Mouse (Mus musculus) ES-E14 (cell line): ENCODE results near the gene Nkx6-2. TPM values are rescaled to one million over a fixed set of nuclear protein-coding genes. Genes with fewer than 3 reads are reported as not detected.

Experiments used
- DNase-seq: peaks from one replicate; pipeline ENCODE4 v3.0.0-alpha.2; 2013; ENCODE audit warnings: low read depth, low spot score
- H3K27ac ChIP-seq: 2 replicates; pipeline ENCODE4 v1.5.1; 2012; ENCODE audit warnings: low read depth, mild to moderate bottlenecking, low read length, moderate library complexity, mixed read lengths; ENCODE audit not compliant: poor library complexity, insufficient read depth, severe bottlenecking
- H3K36me3 ChIP-seq: 2 replicates; pipeline ENCODE4 v1.6.1; 2012; ENCODE audit warnings: mild to moderate bottlenecking, low read length, moderate library complexity, mixed read lengths; ENCODE audit not compliant: control insufficient read depth, poor library complexity, insufficient read depth, severe bottlenecking
- H3K4me1 ChIP-seq, 2 experiments: fragments of 150-350 bp in 1 of 2; sonication (generic) in 1 of 2; 2 replicates each; pipeline ENCODE4 v1.6.1; 2012; ENCODE audit warnings: low read length in 2 of 2, mild to moderate bottlenecking in 1 of 2, mixed read lengths in 1 of 2; ENCODE audit not compliant: control insufficient read depth in 2 of 2, insufficient read depth in 2 of 2, poor library complexity in 1 of 2
- H3K4me3 ChIP-seq, 2 experiments: fragments of 150-350 bp in 1 of 2; sonication (generic) in 1 of 2; 2 replicates each; pipeline ENCODE4 v1.5.1; 2012; ENCODE audit warnings: low read length in 2 of 2, low read depth in 1 of 2, mild to moderate bottlenecking in 1 of 2, mixed read lengths in 1 of 2; ENCODE audit not compliant: insufficient read depth in 1 of 2, poor library complexity in 1 of 2, severe bottlenecking in 1 of 2
- H3K9ac ChIP-seq: 2 replicates; pipeline ENCODE4 v1.6.1; 2012; ENCODE audit warnings: low read depth, mild to moderate bottlenecking, low read length, mixed read lengths; ENCODE audit not compliant: poor library complexity, insufficient read depth, severe bottlenecking
- H3K9me3 ChIP-seq: fragments of 150-350 bp; sonication (generic); 2 replicates; pipeline ENCODE4 v1.6.1; 2012; ENCODE audit warnings: low read depth, mild to moderate bottlenecking, low read length; ENCODE audit not compliant: control insufficient read depth, insufficient read depth
- CHD2 ChIP-seq: IDR thresholded peaks from 2 replicates; pipeline ENCODE4 v1.6.1; 2014; ENCODE audit warnings: mild to moderate bottlenecking, low read depth, low read length, inconsistent platforms
- HCFC1 ChIP-seq: IDR thresholded peaks from 2 replicates; pipeline ENCODE4 v1.6.1; 2012; ENCODE audit warnings: low read length, inconsistent platforms, borderline replicate concordance; ENCODE audit not compliant: insufficient read depth
- MAFK ChIP-seq: IDR thresholded peaks from 2 replicates; pipeline ENCODE4 v1.6.1; 2014; ENCODE audit warnings: mild to moderate bottlenecking, low read depth, low read length, inconsistent platforms; ENCODE audit not compliant: insufficient read depth
- ZC3H11A ChIP-seq: IDR thresholded peaks from 2 replicates; pipeline ENCODE4 v1.6.1; 2012; ENCODE audit warnings: low read depth, mild to moderate bottlenecking, inconsistent platforms, low read length, borderline replicate concordance
- ZNF384 ChIP-seq: IDR thresholded peaks from 2 replicates; pipeline ENCODE4 v1.6.1; 2012; ENCODE audit warnings: low read depth, low read length, inconsistent platforms
- in situ Hi-C, 2 experiments: fragments of 600-800 bp; cut with MboI; formaldehyde crosslinking; loops; one replicate each; pipeline ENCODE4 v1.15.1; 2025; ENCODE audit warnings: low sequenced_read_pairs in 2 of 2, inconsistent platforms in 1 of 2; ENCODE audit not compliant: unreplicated experiment in 2 of 2
- total RNA-seq: library from RNA; depleted of rRNA; stranded (reverse); fragments of 300-350 nt; gene quantifications from 2 replicates; pipeline ENCODE4 v1.2.3, GENCODE M21; 2012

Nkx6-2 gene
- total RNA-seq, 1 experiment, result 2.1 TPM

- TF ChIP-seq CHD2 (no peak), ZNF384 (no peak), ZC3H11A (no peak), HCFC1 (no peak), MAFK (no peak)
- H3K9me3 ChIP-seq, result no peaks in the 10 kb centered on the region
- no peak for DNase-seq
- peaks cover 0 to 13% of the 10 kb centered on the region in 2 experiments; a peak in 1 of 4 replicates for H3K4me1 ChIP-seq
- H3K4me3 ChIP-seq, result no peak overlapping the region
- H3K27ac ChIP-seq, result no peak overlapping the region
- in situ Hi-C loops, result no loop called here
- H3K9ac ChIP-seq, result no peak overlapping the region
- no peaks in the 10 kb centered on the region; the same call in 1 of the 2 replicates for H3K36me3 ChIP-seq
Measured at GRCm38 (mm10) chr7:139541422-139541821, 41.2 kb downstream of the Nkx6-2 start.

- peaks cover 0 to 15% of the 10 kb centered on the region in 2 experiments; a peak in 1 of 4 replicates for H3K4me1 ChIP-seq
- H3K9ac ChIP-seq, result no peak overlapping the region
- no peaks in the 10 kb centered on the region; the same call in 1 of the 2 replicates for H3K36me3 ChIP-seq
- H3K27ac ChIP-seq, result no peak overlapping the region
- in situ Hi-C loops, result no loop called here
- no peaks in the 10 kb centered on the region for H3K9me3 ChIP-seq
- TF ChIP-seq ZC3H11A (no peak), HCFC1 (no peak), MAFK (no peak), ZNF384 (no peak), CHD2 (no peak)
- no peak for DNase-seq
- no peak overlapping the region for H3K4me3 ChIP-seq
Measured at GRCm38 (mm10) chr7:139540601-139541000, 42.0 kb downstream of the Nkx6-2 start.

DNA sequence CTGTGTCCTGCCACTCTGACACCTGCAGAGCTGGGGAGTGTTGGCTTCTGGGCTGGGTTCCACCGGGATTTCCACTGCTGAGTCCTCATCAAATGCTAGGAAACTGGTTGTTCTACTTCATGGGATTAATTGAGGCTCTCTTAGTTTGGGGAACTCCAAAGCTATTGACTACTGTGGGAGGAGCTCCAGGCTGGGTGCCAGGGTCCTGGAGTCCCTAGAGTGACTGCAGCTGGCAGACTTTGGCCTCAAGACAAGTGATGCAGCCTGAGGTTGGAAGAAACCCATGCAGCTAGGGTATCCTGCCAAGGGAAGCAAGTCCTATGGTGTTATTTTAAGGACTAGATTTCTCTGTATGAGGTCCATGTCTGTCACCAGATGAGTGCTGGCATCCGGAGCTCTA lies 44.1 kb downstream of the Nkx6-2 start:
- TF ChIP-seq ZNF384 (no peak), MAFK (no peak), HCFC1 (no peak), ZC3H11A (no peak)
- in situ Hi-C loops, result no loop called here

GRCm38 (mm10) chr7:139537831-139538230 lies 44.8 kb downstream of the Nkx6-2 start:
- H3K4me3 ChIP-seq, result no peak overlapping the region
- DNase-seq, result no peak
- in situ Hi-C loops, result no loop called here
- H3K9me3 ChIP-seq, result no peaks in the 10 kb centered on the region
- H3K4me1 ChIP-seq, result peaks cover 0 to 10% of the 10 kb centered on the region in 2 experiments; a peak in 1 of 4 replicates
- H3K27ac ChIP-seq, result no peak overlapping the region
- H3K9ac ChIP-seq, result no peak overlapping the region
- TF ChIP-seq MAFK (no peak), HCFC1 (no peak), ZC3H11A (no peak), ZNF384 (no peak), CHD2 (no peak)
- H3K36me3 ChIP-seq, result no peaks in the 10 kb centered on the region; the same call in 1 of the 2 replicates

More for the DNA sequence above, 44.1 kb downstream of the Nkx6-2 start:
- peaks cover 0 to 10% of the 10 kb centered on the region in 2 experiments; a peak in 1 of 4 replicates for H3K4me1 ChIP-seq
- H3K9ac ChIP-seq, result no peak overlapping the region
- H3K27ac ChIP-seq, result no peak overlapping the region
- H3K36me3 ChIP-seq, result no peaks in the 10 kb centered on the region; the same call in 1 of the 2 replicates
- DNase-seq, result no peak
- H3K4me3 ChIP-seq, result no peak overlapping the region
- no peaks in the 10 kb centered on the region for H3K9me3 ChIP-seq

DNA sequence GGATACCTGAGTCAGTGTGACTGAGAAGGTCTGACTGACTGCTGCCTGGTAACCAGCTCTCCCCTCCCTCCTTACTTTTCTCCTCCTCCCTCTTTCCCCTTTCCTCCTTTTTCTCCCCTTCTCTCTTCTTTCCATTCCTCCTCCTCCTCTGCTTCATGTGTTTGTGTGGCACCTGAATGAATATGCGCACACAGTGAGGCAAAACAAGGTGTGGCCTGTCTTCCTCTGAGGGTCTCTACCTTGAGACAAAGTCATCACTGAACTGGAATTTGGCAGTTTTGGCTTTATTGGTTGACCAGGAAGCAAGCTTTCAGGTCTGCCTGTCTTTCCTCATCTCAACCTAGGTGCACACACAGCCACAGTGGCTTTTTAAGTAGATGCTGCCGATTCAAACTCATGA lies 45.8 kb downstream of the Nkx6-2 start:
- H3K9me3 ChIP-seq, result no peaks in the 10 kb centered on the region
- H3K4me3 ChIP-seq, result no peak overlapping the region
- H3K4me1 ChIP-seq, result peaks cover 0 to 10% of the 10 kb centered on the region in 2 experiments; a peak in 1 of 4 replicates
- H3K27ac ChIP-seq, result no peak overlapping the region
- H3K36me3 ChIP-seq, result no peaks in the 10 kb centered on the region; the same call in 1 of the 2 replicates
- DNase-seq, result no peak
- H3K9ac ChIP-seq, result no peak overlapping the region
- in situ Hi-C loops, result no loop called here
- TF ChIP-seq HCFC1, result no peak
- no peak for TF ChIP-seq ZC3H11A
- no peak for TF ChIP-seq CHD2
- no peak for TF ChIP-seq MAFK
- TF ChIP-seq ZNF384, result no peak
